Mouse (Mus musculus) MEL (cell line): Measurements from ENCODE around the gene Fbxo3. TPM values are rescaled to one million over a fixed set of nuclear protein-coding genes. Genes with fewer than 3 reads are reported as not detected.

Experiments used
- DNase-seq: peaks from one replicate; pipeline ENCODE4 v3.0.0; 2011; ENCODE audit warnings: low read depth, low spot score
- H3K27ac ChIP-seq: 2 replicates; pipeline ENCODE4 v1.5.1; 2012; ENCODE audit warnings: low read depth, mild to moderate bottlenecking, control low read depth, low read length, moderate library complexity; ENCODE audit not compliant: control insufficient read depth
- H3K27me3 ChIP-seq, 2 experiments: fragments of 150-350 bp in 1 of 2; sonication (generic) in 1 of 2; 2 replicates each; pipeline ENCODE4 v1.6.1; 2012; ENCODE audit warnings: low read length in 2 of 2, mild to moderate bottlenecking in 2 of 2, improper control_type of control experiment in 1 of 2, moderate library complexity in 1 of 2; ENCODE audit not compliant: insufficient read depth in 2 of 2, control insufficient read depth in 1 of 2
- H3K36me3 ChIP-seq, 2 experiments: 2 replicates each; pipeline ENCODE4 v1.6.1; 2012 to 2014; ENCODE audit warnings: low read length in 2 of 2, improper control_type of control experiment in 1 of 2, inconsistent platforms in 1 of 2, mild to moderate bottlenecking in 1 of 2; ENCODE audit not compliant: insufficient read depth in 2 of 2, control insufficient read depth in 1 of 2
- H3K4me1 ChIP-seq, 2 experiments: fragments of 150-350 bp in 1 of 2; sonication (generic) in 1 of 2; 2 replicates each; pipeline ENCODE4 v1.6.1; 2012; ENCODE audit warnings: low read length in 2 of 2, improper control_type of control experiment in 1 of 2, mild to moderate bottlenecking in 1 of 2; ENCODE audit not compliant: insufficient read depth in 2 of 2, control insufficient read depth in 1 of 2
- H3K4me3 ChIP-seq, 2 experiments: fragments of 150-350 bp in 1 of 2; sonication (generic) in 1 of 2; 2 replicates each; pipeline ENCODE4 v1.5.1; 2012; ENCODE audit warnings: low read depth in 2 of 2, low read length in 2 of 2, mild to moderate bottlenecking in 2 of 2, moderate library complexity in 2 of 2, control low read depth in 1 of 2, improper control_type of control experiment in 1 of 2; ENCODE audit not compliant: control insufficient read depth in 1 of 2, insufficient read depth in 1 of 2
- H3K79me2 ChIP-seq: 2 replicates; pipeline ENCODE4 v1.6.1; 2012; ENCODE audit warnings: mild to moderate bottlenecking, low read length, moderate library complexity; ENCODE audit not compliant: control insufficient read depth, poor library complexity, insufficient read depth
- H3K9ac ChIP-seq: 2 replicates; pipeline ENCODE4 v1.6.1; 2012; ENCODE audit warnings: low read depth, mild to moderate bottlenecking, control low read depth, low read length, moderate library complexity; ENCODE audit not compliant: control insufficient read depth, poor library complexity, severe bottlenecking
- H3K9me3 ChIP-seq: fragments of 150-350 bp; sonication (generic); replicated peaks from 2 replicates; pipeline ENCODE4 v1.6.1; 2012; ENCODE audit warnings: mild to moderate bottlenecking, low read length, improper control_type of control experiment, moderate library complexity; ENCODE audit not compliant: insufficient read depth
- BHLHE40 ChIP-seq: IDR thresholded peaks from 2 replicates; pipeline ENCODE4 v1.6.1; 2012; ENCODE audit warnings: low read depth, mild to moderate bottlenecking, inconsistent platforms, low read length, improper control_type of control experiment, borderline replicate concordance
- EP300 ChIP-seq, 2 experiments: IDR thresholded peaks; 2 replicates each; pipeline ENCODE4 v1.6.1; 2011; ENCODE audit warnings: improper control_type of control experiment in 2 of 2, low read length in 2 of 2, low read depth in 1 of 2, mild to moderate bottlenecking in 1 of 2
- GABPA ChIP-seq: IDR thresholded peaks from 2 replicates; pipeline ENCODE4 v1.6.1; 2012; ENCODE audit warnings: low read depth, mild to moderate bottlenecking, inconsistent platforms, low read length, improper control_type of control experiment, moderate library complexity
- GATA1 ChIP-seq: IDR thresholded peaks from 2 replicates; pipeline ENCODE4 v1.6.1; 2011; ENCODE audit warnings: low read depth, low read length, improper control_type of control experiment
- HCFC1 ChIP-seq: IDR thresholded peaks from 2 replicates; pipeline ENCODE4 v1.6.1; 2012; ENCODE audit warnings: low read depth, mild to moderate bottlenecking, inconsistent platforms, low read length, improper control_type of control experiment, moderate library complexity
- JUND ChIP-seq: IDR thresholded peaks from 2 replicates; pipeline ENCODE4 v1.6.1; 2011; ENCODE audit warnings: low read depth, mild to moderate bottlenecking, improper control_type of control experiment, low read length
- MAZ ChIP-seq: IDR thresholded peaks from 2 replicates; pipeline ENCODE4 v1.6.1; 2012; ENCODE audit warnings: low read depth, mild to moderate bottlenecking, inconsistent platforms, low read length, improper control_type of control experiment
- MEF2A ChIP-seq: IDR thresholded peaks from 2 replicates; pipeline ENCODE4 v1.6.1; 2014; ENCODE audit warnings: low read depth, mild to moderate bottlenecking, inconsistent platforms, low read length, improper control_type of control experiment; ENCODE audit not compliant: poor library complexity, insufficient replicate concordance, severe bottlenecking; ENCODE audit errors: extremely low read depth
- MXI1 ChIP-seq: IDR thresholded peaks from 2 replicates; pipeline ENCODE4 v1.6.1; 2011; ENCODE audit warnings: mild to moderate bottlenecking, low read depth, low read length, improper control_type of control experiment
- MYC ChIP-seq: IDR thresholded peaks from 2 replicates; pipeline ENCODE4 v1.6.1; 2011; ENCODE audit warnings: low read depth, mild to moderate bottlenecking, low read length, improper control_type of control experiment, moderate library complexity
- NRF1 ChIP-seq: IDR thresholded peaks from 2 replicates; pipeline ENCODE4 v1.6.1; 2014; ENCODE audit warnings: low read depth, mild to moderate bottlenecking, inconsistent platforms, low read length, improper control_type of control experiment, moderate library complexity; ENCODE audit not compliant: poor library complexity, insufficient read depth, severe bottlenecking
- POLR2A ChIP-seq, 2 experiments: IDR thresholded peaks; 2 replicates each; pipeline ENCODE4 v1.6.1; 2011 to 2012; ENCODE audit warnings: low read length in 2 of 2, mild to moderate bottlenecking in 2 of 2, control low read depth in 1 of 2, improper control_type of control experiment in 1 of 2, low read depth in 1 of 2, moderate library complexity in 1 of 2; ENCODE audit not compliant: control insufficient read depth in 1 of 2, insufficient read depth in 1 of 2, poor library complexity in 1 of 2
- RCOR1 ChIP-seq: IDR thresholded peaks from 2 replicates; pipeline ENCODE4 v1.6.1; 2012; ENCODE audit warnings: low read depth, mild to moderate bottlenecking, inconsistent platforms, low read length, improper control_type of control experiment
- TAL1 ChIP-seq: IDR thresholded peaks from 2 replicates; pipeline ENCODE4 v1.6.1; 2012; ENCODE audit warnings: mild to moderate bottlenecking, inconsistent platforms, low read length, moderate library complexity, mixed read lengths
- TBP ChIP-seq: IDR thresholded peaks from 2 replicates; pipeline ENCODE4 v1.8.0; 2011; ENCODE audit warnings: low read depth, low read length, improper control_type of control experiment
- TCF12 ChIP-seq: IDR thresholded peaks from 2 replicates; pipeline ENCODE4 v1.6.1; 2014; ENCODE audit warnings: low read depth, mild to moderate bottlenecking, inconsistent platforms, low read length, improper control_type of control experiment, moderate library complexity
- UBTF ChIP-seq: IDR thresholded peaks from 2 replicates; pipeline ENCODE4 v1.6.1; 2012; ENCODE audit warnings: low read depth, mild to moderate bottlenecking, inconsistent platforms, low read length, improper control_type of control experiment, moderate library complexity, borderline replicate concordance; ENCODE audit not compliant: insufficient read depth
- USF2 ChIP-seq, 2 experiments: IDR thresholded peaks; 2 replicates each; pipeline ENCODE4 v1.6.1; 2011 to 2012; ENCODE audit warnings: improper control_type of control experiment in 2 of 2, low read length in 2 of 2, borderline replicate concordance in 1 of 2, inconsistent platforms in 1 of 2, low read depth in 1 of 2, mild to moderate bottlenecking in 1 of 2; ENCODE audit not compliant: insufficient read depth in 1 of 2
- ZC3H11A ChIP-seq: IDR thresholded peaks from 2 replicates; pipeline ENCODE4 v1.6.1; 2012; ENCODE audit warnings: low read depth, mild to moderate bottlenecking, inconsistent platforms, low read length, improper control_type of control experiment
- ZKSCAN1 ChIP-seq: IDR thresholded peaks from 2 replicates; pipeline ENCODE4 v1.6.1; 2012; ENCODE audit warnings: low read depth, mild to moderate bottlenecking, inconsistent platforms, low read length, improper control_type of control experiment, moderate library complexity
- ZMIZ1 ChIP-seq: IDR thresholded peaks from 2 replicates; pipeline ENCODE4 v1.6.1; 2012; ENCODE audit warnings: low read depth, mild to moderate bottlenecking, inconsistent platforms, low read length, improper control_type of control experiment, moderate library complexity
- polyA plus RNA-seq, 2 experiments: library from polyadenylated mRNA; stranded (reverse) in 1 of 2; unstranded in 1 of 2; fragments of >175 nt in 1 of 2; fragments of >200 nt in 1 of 2; gene quantifications; 2 replicates each; pipeline versions ENCODE4 v1.2.1 to v1.2.4; 2012; ENCODE audit warnings: low replicate concordance in 2 of 2, low read depth in 1 of 2; ENCODE audit not compliant: insufficient read length in 2 of 2, insufficient read depth in 1 of 2, missing spikeins in 1 of 2
- total RNA-seq: library from RNA; depleted of rRNA; stranded (reverse); fragments of 300-350 nt; gene quantifications from 2 replicates; pipeline ENCODE4 v1.2.3, GENCODE M21; 2012

Fbxo3 gene
- total and polyA plus RNA-seq, 3 experiments, result 30.9 to 55.4 (median 41.9) TPM

DNA sequence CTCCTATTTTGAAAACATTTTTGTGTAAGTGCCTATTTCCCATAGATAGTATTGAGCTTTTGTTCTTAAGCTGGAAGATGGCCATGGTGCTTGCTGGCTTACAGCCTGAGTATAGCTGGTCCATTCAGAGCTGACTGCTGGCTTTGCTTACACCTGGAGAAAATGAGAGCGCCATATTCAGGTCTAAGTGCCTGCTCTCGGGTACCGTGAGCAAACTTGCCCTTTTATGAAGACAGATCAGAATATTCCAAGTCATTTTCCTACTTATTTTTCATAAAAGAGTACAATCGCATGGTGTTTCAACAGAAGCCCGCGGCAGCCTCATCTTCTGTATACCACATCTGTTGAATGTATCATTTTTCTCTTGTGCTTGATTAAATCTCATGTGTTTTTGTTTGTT, 33.5 kb downstream of the Fbxo3 start:
- no peak for TF ChIP-seq BHLHE40
- TF ChIP-seq NRF1, result no peak
- no peak for TF ChIP-seq ZMIZ1
- no peak for TF ChIP-seq POLR2A (IDR thresholded peaks at IDR 0.05; ENCODE audit: control insufficient read depth in 1 of 2, insufficient read depth in 1 of 2, low read depth in 1 of 2, low read length in 2 of 2, poor library complexity in 1 of 2)
- no peak for TF ChIP-seq TBP
- TF ChIP-seq ZC3H11A, result no peak
- no peak for TF ChIP-seq RCOR1
- no peak for TF ChIP-seq JUND
- TF ChIP-seq USF2 (IDR thresholded peaks at IDR 0.05; ENCODE audit: borderline replicate concordance in 1 of 2, insufficient read depth in 1 of 2, low read depth in 1 of 2, low read length in 2 of 2), result no peak
- no peak for TF ChIP-seq MYC
- Histone ChIP-seq H3K9me3 (no peaks in the 10 kb centered on the region), H3K27me3 (no peaks in the 10 kb centered on the region), H3K36me3 (peaks cover 0 to 5% of the 10 kb centered on the region in 2 experiments; a peak in 2 of 4 replicates), H3K27ac (no peak overlapping the region), H3K9ac (no peak overlapping the region), H3K79me2 (no peaks in the 10 kb centered on the region), H3K4me3 (no peak overlapping the region), H3K4me1 (no peaks in the 10 kb centered on the region)
- DNase-seq, result no peak

DNA sequence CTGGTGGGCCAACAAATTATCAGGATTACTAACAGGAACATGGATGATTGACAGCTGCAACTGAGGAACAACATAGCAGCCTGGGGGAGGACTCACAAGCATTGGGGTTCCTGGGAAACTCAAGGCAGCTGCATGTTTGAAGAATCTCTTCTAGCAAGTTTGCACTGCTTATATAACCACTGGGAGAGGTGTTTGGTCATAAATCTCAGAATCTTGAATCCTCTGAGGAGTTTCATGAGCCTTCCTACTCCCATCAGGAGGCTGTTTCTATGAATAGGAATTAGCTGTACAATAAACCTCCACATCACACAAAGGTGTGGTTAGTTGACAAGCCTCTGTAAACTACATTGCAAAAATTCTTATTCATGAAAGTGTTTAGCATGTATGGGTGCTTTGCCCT, 35.1 kb downstream of the Fbxo3 start:
- H3K4me3 ChIP-seq, result no peak overlapping the region
- TF ChIP-seq GATA1 (no peak), GABPA (no peak), RCOR1 (no peak), MAZ (no peak), MEF2A (no peak), TCF12 (no peak), TAL1 (no peak), MXI1 (no peak), HCFC1 (no peak), EP300 (IDR thresholded peaks at IDR 0.05; ENCODE audit: low read depth in 1 of 2, low read length in 2 of 2) (no peak), UBTF (no peak), ZKSCAN1 (no peak)
- H3K27me3 ChIP-seq, result no peaks in the 10 kb centered on the region
- H3K27ac ChIP-seq, result no peak overlapping the region
- DNase-seq, result no peak
- H3K79me2 ChIP-seq, result no peaks in the 10 kb centered on the region
- no peaks in the 10 kb centered on the region for H3K9me3 ChIP-seq
- H3K4me1 ChIP-seq, result no peaks in the 10 kb centered on the region
- H3K36me3 ChIP-seq, result peaks cover 0 to 5% of the 10 kb centered on the region in 2 experiments; a peak in 2 of 4 replicates
- H3K9ac ChIP-seq, result no peak overlapping the region
